Mouse (Mus musculus): Measurements from ENCODE around the gene Samm50.

GRCm38 (mm10) chr15:84212756-84213105 lies 20.7 kb downstream of the Samm50 start:
- TF ChIP-seq CTCF (IDR thresholded peaks at IDR 0.05; ENCODE audit: extremely low read depth, insufficient read length, insufficient replicate concordance, low read depth, low read length): no peak
- no peak for TF ChIP-seq POLR2A (IDR thresholded peaks at IDR 0.05; ENCODE audit: low read depth, low read length)
